Mouse (Mus musculus) ZHBTc4 (cell line): ENCODE data around the gene Gpr146.
"Not testable (repeated sequence)": the region's sequence is repeated elsewhere in the genome, so short reads cannot be mapped to it uniquely, and the experiment has no call there.

Experiments
- DNase-seq: peaks from one replicate; pipeline ENCODE4 v3.0.0-alpha.2; 2011; ENCODE audit warnings: low read depth, low spot score

Gene Gpr146

DNA sequence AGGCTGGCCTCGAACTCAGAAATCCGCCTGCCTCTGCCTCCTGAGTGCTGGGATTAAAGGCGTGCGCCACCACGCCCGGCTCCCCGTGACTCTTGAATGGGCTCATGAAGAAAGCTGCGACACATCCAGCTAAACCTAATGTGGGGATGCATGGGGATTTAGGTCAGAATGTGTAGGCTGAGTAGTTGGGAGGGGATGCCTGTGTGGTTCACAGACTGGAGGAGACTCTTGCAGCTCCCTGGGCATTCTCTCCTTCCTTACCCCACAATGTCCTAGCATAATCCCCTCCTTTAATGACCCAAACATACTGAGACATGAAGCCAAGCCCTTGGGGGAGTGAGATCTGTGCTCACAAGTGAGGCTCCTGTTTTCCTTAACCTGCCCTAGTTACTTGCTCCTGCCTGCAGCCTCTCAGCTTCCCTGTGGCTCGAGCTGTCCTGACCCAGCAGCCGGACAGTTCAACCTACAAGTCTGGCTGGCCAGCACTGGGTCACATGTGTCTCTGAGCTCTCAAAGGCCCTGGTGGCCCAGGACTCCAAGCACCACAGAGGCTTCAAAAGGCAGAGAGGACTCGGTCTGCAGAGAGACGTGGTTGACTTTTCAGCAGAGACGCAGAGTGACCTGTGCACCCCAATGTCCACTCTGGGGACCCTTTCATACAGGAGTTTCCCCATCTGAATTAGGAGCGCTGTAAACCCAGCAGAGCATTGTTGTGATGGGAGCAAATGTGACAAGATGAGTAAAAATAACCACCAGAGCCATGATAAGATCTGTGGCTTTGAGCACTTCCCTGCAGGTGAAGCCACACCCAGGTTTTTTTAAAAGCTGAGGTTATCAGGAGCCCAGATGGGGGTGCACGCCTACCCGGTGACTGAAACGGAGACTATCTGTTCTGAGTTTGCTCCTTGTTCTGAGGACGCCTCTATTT, 4.4 kb downstream of the Gpr146 start:
- no peak for DNase-seq

- DNase-seq: no peak
These were observed 5.3 kb downstream of the Gpr146 start for GRCm38 (mm10) chr5:139382760-139383159.

DNA sequence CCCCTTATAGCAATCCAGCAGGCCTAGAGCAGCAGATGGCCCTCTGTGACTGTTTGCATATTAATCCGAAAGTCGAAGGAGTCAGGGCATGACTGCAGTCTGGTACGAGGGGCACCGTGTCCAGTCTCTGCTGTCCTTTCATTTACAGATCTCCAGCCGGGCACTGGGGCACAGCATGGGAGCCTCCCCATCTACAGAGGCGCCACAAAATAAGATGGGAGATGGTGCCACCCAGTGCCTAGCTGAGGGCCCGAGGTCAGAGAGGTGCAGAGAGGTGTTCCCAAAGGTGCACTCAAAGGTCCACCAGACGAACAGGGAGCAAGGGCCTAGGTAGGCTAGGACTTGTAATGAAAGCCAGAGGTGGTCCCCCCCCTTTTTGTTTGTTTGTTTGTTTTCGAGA, 5.7 kb downstream of the Gpr146 start:
- no peak for DNase-seq

- no peak for DNase-seq
These were observed 7.0 kb downstream of the Gpr146 start for GRCm38 (mm10) chr5:139384531-139384930.

- no peak for DNase-seq
These were observed 8.6 kb downstream of the Gpr146 start for GRCm38 (mm10) chr5:139386047-139386446.

DNA sequence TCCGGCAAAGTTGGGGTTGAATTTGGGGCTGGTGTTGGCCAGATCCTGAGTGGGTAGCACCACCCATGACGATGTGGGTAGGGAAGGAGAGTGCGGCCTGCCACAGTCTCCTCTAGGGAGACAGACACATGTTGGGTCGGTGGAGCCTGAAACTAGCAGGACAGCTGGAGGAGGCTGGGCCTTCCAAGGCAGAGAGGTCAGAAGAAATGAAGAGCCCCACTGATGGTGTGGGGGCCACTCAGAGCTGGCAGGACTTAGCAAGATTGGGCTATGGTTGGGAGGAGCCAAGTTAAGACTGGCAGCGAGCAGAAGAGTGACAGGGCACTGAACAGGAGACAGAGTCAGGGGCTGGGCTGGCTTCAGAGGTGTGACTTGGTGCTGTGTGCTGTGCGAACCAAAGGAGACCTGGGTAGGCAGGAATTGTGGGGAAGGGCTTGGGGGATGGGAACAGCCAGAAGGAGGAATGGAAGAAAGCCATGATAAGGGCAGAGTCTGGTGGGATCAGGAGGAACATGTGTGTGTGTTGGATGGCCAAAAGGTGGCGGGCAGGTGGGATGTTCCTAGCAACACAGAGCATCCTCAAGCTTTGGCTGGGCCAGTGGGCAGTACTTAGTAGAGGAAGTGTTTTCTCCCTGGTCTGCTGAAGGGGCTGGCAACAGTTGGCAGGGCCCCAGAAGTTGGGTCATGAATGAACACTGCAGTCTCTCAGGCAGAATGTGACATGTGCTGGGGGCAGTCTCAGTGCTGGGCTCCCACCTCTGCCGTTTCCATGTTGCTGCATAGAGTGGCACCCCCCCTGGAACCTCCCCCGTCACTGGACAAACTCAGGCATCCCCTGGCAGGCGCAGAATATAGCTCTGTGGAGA, 10.1 kb downstream of the Gpr146 start:
- no peak for DNase-seq

DNA sequence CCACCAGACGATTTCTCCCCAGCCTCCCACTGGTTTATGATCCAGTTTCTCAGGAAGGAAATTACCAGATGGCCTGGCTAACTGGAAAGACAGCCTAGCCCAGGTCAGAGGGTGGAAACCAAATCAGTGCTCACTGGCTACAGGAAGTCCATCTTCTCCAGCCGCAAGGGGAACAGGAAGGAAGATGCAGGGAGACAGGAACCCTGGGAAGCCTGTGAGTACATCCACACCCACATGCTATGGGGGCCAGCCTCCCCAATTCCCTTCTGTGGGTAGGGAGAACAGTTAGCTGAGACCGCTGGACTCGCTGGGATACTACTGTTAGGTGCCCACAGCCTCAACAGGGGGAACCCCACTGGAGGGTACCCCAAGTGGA, 10.7 kb downstream of the Gpr146 start:
- DNase-seq: no peak

GRCm38 (mm10) chr5:139388694-139389675, 11.5 kb downstream of the Gpr146 start:
- DNase-seq: no peak

- no peak for DNase-seq
These were observed 12.2 kb downstream of the Gpr146 start for GRCm38 (mm10) chr5:139389676-139390061.

- DNase-seq: not testable (repeated sequence)
These were observed 13.0 kb downstream of the Gpr146 start for GRCm38 (mm10) chr5:139390324-139391119.

DNA sequence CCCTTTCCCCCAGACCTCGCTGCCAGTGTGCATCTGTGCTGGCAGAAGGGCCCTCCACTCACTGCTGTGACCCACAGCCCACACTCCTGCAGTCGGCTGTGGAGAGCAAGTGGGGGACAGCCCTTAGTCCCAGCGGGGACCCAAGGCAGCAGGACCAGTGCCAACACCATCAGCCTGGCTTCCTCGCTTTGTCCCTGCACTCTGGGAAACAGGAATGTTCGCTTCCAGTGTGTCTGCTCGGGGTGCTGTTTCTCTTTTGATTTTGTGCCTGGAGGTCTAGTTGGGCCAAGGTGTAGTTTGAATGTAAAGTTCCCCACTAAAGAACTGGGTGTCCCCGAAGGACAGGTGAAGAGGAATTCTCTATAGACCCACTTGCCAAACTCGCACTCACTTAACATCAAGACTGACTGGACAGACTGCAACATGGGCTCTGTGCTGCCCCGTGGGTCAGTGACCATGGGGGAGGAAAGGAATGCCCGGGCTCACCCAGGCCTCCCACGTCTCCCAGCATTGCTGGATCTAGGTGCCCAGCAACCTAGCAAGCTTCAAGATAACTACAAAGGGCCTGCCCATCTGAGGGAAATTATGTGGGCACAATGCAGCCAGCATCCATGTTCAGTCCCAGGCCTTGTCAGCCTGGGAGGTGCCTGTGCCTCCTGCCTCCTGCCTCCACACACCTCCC, 14.0 kb downstream of the Gpr146 start:
- DNase-seq: no peak

DNA sequence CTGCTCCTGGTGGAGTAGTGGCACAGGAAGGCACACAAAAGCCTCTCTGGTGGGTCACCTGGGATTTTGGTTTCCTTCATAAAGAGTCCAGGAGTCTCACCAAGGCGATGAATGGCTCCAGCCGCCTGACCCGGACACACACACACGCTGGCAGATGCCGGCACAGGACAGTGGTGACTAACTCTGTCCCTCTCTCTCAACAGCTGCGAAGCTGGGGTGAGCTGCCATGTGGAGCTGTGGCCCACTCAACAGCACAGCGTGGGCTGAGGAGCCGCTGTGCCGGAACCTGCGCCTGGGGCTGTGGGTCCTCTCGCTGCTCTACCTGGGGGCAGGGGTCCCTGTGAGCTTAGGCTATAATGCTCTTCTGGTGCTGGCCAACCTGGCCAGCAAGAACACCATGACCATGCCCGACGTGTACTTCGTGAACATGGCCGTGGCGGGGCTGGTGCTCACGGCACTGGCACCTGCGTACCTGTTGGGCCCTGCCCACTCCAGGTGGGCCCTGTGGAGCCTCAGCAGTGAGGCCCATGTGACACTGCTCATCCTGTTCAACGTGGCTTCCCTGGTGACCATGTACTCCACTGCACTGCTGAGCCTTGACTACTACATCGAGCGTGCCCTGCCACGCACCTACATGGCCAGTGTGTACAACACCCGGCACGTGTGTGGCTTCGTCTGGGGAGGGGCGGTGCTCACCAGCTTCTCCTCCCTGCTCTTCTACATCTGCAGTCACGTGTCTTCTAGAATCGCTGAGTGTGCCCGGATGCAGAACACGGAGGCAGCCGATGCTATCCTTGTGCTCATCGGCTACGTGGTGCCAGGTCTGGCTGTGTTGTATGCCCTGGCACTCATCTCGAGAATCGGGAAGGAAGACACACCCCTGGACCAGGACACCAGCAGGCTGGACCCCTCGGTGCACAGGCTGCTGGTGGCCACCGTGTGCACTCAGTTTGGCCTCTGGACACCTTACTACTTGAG, 15.0 kb downstream of the Gpr146 start:
- DNase-seq: no peak

GRCm38 (mm10) chr5:139393197-139393588, 15.7 kb downstream of the Gpr146 start:
- DNase-seq: no peak

DNA sequence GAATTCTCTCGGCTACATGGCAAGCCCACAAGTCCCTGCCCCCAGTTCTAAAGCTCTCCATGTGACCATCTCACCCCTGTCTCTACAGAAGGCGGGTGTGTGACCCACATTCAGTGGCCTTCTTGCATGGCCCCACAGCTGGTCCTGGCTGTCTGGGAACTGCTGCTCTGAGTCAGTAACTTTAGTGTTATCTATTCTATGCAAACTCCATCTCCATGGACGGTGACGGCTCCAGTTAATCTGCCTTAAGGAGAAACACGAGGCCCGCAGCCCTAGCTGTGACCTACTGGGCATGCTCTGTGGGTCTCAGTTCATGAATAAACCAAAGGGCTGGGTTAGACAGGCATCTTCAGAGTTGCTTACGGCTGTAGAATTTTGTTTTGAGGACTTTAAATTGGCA, 16.9 kb downstream of the Gpr146 start:
- DNase-seq: no peak

GRCm38 (mm10) chr5:139395528-139395927, 18.0 kb downstream of the Gpr146 start:
- DNase-seq: no peak

GRCm38 (mm10) chr5:139397359-139397916, 19.9 kb downstream of the Gpr146 start:
- no peak for DNase-seq

- DNase-seq: peak; percentile 88
These were observed 20.7 kb downstream of the Gpr146 start for GRCm38 (mm10) chr5:139397959-139398753.

- DNase-seq: no peak
These were observed 21.3 kb downstream of the Gpr146 start for GRCm38 (mm10) chr5:139398786-139399185.
